Mouse (Mus musculus) liver, embryonic 11.5 days (tissue): ENCODE data around the gene Grxcr1. TPM values are rescaled to one million over a fixed set of nuclear protein-coding genes. Genes with fewer than 3 reads are reported as not detected.

Source experiments
- ATAC-seq: fragments of 200-750 bp; cut with Nextera tagmentation; replicated peaks from 2 replicates; pipeline ENCODE4 v1.8.0; 2017; ENCODE audit warnings: moderate number of reproducible peaks, mild to moderate bottlenecking, moderate TSS enrichment, moderate library complexity; ENCODE audit not compliant: low FRiP score
- DNase-seq: peaks from one replicate; pipeline ENCODE4 v3.0.0-alpha.2; 2017; ENCODE audit warnings: low spot score
- H3K27ac ChIP-seq: fragments of 300-500 bp; sonication (generic); 2 replicates; pipeline ENCODE4 v1.5.1; 2014; ENCODE audit warnings: mild to moderate bottlenecking, low read depth, low read length, control low read depth
- H3K27me3 ChIP-seq: fragments of 300-500 bp; sonication (generic); replicated peaks from 2 replicates; pipeline ENCODE4 v1.6.1; 2014; ENCODE audit warnings: low read length, mixed read lengths; ENCODE audit not compliant: control insufficient read depth, insufficient read depth
- H3K36me3 ChIP-seq: fragments of 300-500 bp; sonication (generic); 2 replicates; pipeline ENCODE4 v1.6.1; 2014; ENCODE audit warnings: mild to moderate bottlenecking, low read length, moderate library complexity, mixed read lengths; ENCODE audit not compliant: control insufficient read depth, insufficient read depth
- H3K4me1 ChIP-seq: fragments of 300-500 bp; sonication (generic); replicated peaks from 2 replicates; pipeline ENCODE4 v1.6.1; 2014; ENCODE audit warnings: low read length, mixed read lengths; ENCODE audit not compliant: control insufficient read depth, insufficient read depth
- H3K4me2 ChIP-seq: fragments of 300-500 bp; sonication (generic); 2 replicates; pipeline ENCODE4 v1.6.1; 2014; ENCODE audit warnings: mild to moderate bottlenecking, control low read depth, moderate library complexity
- H3K4me3 ChIP-seq: fragments of 300-500 bp; sonication (generic); 2 replicates; pipeline ENCODE4 v1.5.1; 2014; ENCODE audit warnings: low read depth, low read length, control low read depth
- H3K9ac ChIP-seq: fragments of 300-500 bp; sonication (generic); 2 replicates; pipeline ENCODE4 v1.6.1; 2014; ENCODE audit warnings: low read depth, low read length, control low read depth
- H3K9me3 ChIP-seq: fragments of 300-500 bp; sonication (generic); 2 replicates; pipeline ENCODE4 v1.6.1; 2016; ENCODE audit warnings: low read length, inconsistent platforms, mixed read lengths; ENCODE audit not compliant: control insufficient read depth
- WGBS: fragments of 180-500 bp; shearing (Covaris S2); extraction: QIAGEN DNeasy Blood & Tissue Kit; methylation state at CpG from one replicate; pipeline ENCODE4 v1.1.7; 2014; 5-methylcytosine and 5-hydroxymethylcytosine counted together
- polyA plus RNA-seq: library from polyadenylated mRNA; unstranded; fragments of >200 nt; fragmentation: Nextera tagmentation; extraction: Ambion mirVana; gene quantifications from 2 replicates; pipeline ENCODE4 v1.2.1, GENCODE M21; 2014

The Grxcr1 gene
- polyA plus RNA-seq = not detected in 2 replicates

DNA sequence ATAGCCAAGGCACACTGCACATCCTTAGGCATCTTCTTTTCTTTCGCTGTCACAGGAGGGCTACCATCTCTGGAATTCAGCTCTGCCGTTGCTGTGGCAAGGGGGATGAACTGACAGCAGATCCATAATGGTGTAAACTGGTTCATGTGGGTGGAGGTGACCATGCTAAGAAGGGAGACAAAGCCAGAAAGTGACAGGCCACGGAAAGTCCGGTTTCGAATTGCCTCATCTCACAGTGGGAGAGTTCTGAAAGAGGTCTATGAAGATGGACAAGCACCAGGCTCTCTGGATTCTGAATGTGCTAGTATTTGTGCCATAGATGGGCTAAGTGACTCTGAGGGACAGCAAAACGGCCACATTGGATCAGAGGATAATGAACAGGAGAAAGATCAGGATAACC lies at the start of gene Grxcr1:
TSS of gene Grxcr1 (plus strand) at position 92 of the 400 bp plus-strand sequence.
- H3K4me3 ChIP-seq = no peak within 1 kb of the TSS
- H3K9me3 ChIP-seq = no peaks in the 10 kb centered on the region
- no peak within 1 kb of the TSS for H3K4me2 ChIP-seq
- no peaks in the 10 kb centered on the region for H3K27me3 ChIP-seq
- no peak for ATAC-seq
- no peaks in the 10 kb centered on the region for H3K36me3 ChIP-seq
- H3K4me1 ChIP-seq = no peaks in the 10 kb centered on the region
- no peak for DNase-seq
- no peak within 1 kb of the TSS for H3K9ac ChIP-seq
- 85% methylated on average over 6 of the region's 6 CpGs for WGBS
- no peak within 1 kb of the TSS for H3K27ac ChIP-seq

DNA sequence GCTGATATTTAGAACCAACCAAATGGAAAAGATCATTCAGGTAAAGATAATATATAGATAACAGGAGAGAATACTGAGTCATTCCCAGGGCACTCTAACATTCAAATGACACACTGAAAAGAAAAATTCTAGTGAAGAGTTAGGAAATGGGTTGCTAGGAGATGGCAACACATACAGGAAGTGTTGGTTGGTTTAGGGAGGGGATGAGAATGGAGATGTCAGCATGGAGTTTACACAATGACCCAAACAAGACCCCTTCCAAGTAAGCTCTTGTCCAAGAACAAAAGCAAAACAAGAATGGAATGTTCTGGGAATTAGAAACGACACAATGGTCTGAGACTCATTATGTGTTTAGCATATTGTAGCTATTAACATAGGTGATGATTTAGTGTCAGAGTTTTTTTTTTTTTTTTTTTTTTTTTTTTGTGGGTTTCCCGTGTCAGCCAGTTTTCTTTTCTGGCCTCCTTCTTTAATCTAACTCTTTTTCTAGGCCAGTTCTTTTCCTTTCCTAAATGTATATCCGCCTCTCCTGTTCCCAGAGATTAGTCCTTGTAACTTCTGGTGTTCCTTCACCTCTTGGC lies 49.6 kb upstream of the Grxcr1 start:
- H3K27me3 ChIP-seq = no peaks in the 10 kb centered on the region
- no peak overlapping the region for H3K9ac ChIP-seq
- H3K4me1 ChIP-seq = no peaks in the 10 kb centered on the region
- no peak overlapping the region for H3K27ac ChIP-seq
- ATAC-seq (no peak), DNase-seq (no peak)
- H3K9me3 ChIP-seq = no peaks in the 10 kb centered on the region
- H3K4me2 ChIP-seq = no peak overlapping the region
- 58% methylated on average over 3 of the region's 3 CpGs for WGBS
- H3K36me3 ChIP-seq = no peaks in the 10 kb centered on the region
- H3K4me3 ChIP-seq = no peak overlapping the region

DNA sequence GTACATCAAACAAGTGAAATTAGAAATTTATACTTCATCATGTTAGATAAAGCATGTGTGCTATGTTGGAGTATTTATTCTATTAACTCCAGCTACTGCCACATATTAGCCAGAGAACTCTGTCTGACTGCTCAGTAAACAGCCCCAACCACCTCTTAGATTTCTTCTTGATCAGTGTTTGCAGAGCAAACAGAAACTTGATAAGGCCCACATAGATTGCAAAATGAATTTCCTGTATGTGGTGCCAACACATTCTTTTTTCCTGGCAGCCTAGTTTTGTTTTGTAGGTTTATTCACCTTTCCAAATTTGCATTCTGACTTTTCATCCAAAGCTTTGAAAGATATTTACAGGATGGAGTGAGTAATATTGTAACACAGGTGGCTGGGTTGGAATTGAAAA lies 41.2 kb upstream of the Grxcr1 start:
- H3K4me1 ChIP-seq = no peaks in the 10 kb centered on the region
- H3K27ac ChIP-seq = no peak overlapping the region
- no peak for DNase-seq
- no peaks in the 10 kb centered on the region for H3K36me3 ChIP-seq
- H3K9me3 ChIP-seq = no peaks in the 10 kb centered on the region
- no peak overlapping the region for H3K4me2 ChIP-seq
- no peaks in the 10 kb centered on the region for H3K27me3 ChIP-seq
- ATAC-seq = no peak
- no peak overlapping the region for H3K9ac ChIP-seq
- no peak overlapping the region for H3K4me3 ChIP-seq

DNA sequence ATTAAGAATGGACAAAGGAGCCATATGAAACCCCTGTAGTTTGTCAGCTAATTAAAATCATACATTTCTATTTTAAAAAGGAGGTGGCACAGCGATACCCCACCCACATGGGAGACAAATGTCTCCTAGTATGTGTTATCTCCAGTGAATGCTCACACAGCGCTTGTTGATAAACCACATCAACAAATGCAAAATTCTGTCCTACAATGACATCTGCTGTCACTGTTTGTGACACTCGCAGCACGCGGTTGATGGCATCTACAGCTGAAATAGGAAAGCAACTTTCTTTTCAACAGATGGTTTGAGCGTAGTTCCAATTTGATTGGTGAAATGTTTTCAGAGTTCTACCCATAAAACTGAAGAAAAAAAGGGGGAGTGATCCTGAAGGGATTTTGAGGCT lies 29.0 kb upstream of the Grxcr1 start:
- 77% methylated on average over 6 of the region's 6 CpGs for WGBS
- H3K4me2 ChIP-seq = no peak overlapping the region

DNA sequence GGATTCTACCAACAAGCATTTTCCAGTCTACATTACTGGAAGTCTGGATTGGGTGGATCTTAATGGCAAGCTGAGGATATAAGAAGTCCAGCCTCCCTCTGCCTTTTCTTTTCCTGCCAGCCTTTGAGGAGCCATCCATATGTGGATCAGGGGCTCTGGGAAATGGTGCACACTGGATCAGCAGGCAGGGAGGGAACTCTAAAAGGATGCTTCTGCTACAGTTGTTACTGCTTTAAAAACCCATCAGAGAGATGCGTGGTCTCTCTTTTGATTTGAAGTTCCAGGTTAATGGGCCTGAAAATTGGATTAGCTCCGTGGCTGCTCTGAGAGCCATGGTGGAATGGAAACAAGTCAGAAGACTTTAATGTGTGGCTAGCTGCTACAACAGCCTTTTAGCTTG lies 27.7 kb upstream of the Grxcr1 start:
- Histone ChIP-seq H3K4me2 (no peak overlapping the region), H3K9ac (no peak overlapping the region), H3K9me3 (no peaks in the 10 kb centered on the region), H3K36me3 (no peaks in the 10 kb centered on the region), H3K27ac (no peak overlapping the region), H3K4me1 (no peaks in the 10 kb centered on the region), H3K4me3 (no peak overlapping the region), H3K27me3 (no peaks in the 10 kb centered on the region)
- DNase-seq = no peak
- ATAC-seq = no peak
- 56% methylated on average over 2 of the region's 2 CpGs for WGBS

More for the DNA sequence above, 29.0 kb upstream of the Grxcr1 start:
- H3K4me1 ChIP-seq = no peaks in the 10 kb centered on the region
- no peaks in the 10 kb centered on the region for H3K27me3 ChIP-seq
- ATAC-seq (no peak), DNase-seq (no peak)
- H3K4me3 ChIP-seq = no peak overlapping the region
- H3K36me3 ChIP-seq = no peaks in the 10 kb centered on the region
- H3K9me3 ChIP-seq = no peaks in the 10 kb centered on the region
- H3K9ac ChIP-seq = no peak overlapping the region
- H3K27ac ChIP-seq = no peak overlapping the region

DNA sequence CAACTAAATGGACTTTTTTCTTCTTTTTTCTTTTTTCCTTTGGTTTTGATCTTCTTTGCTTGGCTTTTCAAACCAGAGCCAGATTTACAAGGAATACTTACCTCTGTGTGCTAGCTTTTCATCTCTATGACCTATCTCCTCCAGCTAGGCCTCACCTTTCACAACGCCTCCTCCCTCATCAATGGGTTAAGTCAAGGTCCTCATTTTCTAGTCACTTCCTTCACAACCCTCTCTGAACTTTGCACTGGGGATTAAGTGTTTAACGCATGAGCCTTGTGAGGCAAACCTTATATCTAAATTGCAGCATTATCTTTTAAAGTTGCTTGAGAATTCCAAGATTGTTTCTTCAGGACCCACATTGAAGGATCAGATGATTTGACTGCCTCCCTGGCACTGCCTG lies 27.2 kb upstream of the Grxcr1 start:
- Histone ChIP-seq H3K4me3 (no peak overlapping the region), H3K27ac (no peak overlapping the region), H3K36me3 (no peaks in the 10 kb centered on the region), H3K9ac (no peak overlapping the region), H3K27me3 (no peaks in the 10 kb centered on the region), H3K9me3 (no peaks in the 10 kb centered on the region), H3K4me2 (no peak overlapping the region), H3K4me1 (no peaks in the 10 kb centered on the region)
- no peak for ATAC-seq
- no peak for DNase-seq
- 80% methylated on average over 2 of the region's 2 CpGs for whole genome bisulfite sequencing

DNA sequence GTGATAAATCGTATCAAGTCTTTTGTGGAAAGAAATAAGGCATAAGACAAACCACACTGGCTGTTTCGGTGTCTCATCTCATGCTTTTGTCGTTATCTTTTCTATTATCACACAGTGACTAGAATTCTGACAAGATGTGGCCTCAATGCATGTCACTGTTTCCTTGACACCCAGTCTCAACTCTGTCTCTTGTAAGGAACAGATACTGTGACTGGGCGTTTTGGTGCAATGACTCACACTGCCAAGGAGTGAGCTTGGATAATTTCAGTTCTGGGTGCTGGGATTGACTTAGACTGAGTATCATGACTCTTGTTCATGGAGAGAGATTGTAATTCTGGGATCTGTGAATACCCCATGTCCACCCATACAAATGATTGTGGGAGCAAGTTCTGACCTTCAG lies 24.6 kb upstream of the Grxcr1 start:
- H3K4me1 ChIP-seq = no peaks in the 10 kb centered on the region

DNA sequence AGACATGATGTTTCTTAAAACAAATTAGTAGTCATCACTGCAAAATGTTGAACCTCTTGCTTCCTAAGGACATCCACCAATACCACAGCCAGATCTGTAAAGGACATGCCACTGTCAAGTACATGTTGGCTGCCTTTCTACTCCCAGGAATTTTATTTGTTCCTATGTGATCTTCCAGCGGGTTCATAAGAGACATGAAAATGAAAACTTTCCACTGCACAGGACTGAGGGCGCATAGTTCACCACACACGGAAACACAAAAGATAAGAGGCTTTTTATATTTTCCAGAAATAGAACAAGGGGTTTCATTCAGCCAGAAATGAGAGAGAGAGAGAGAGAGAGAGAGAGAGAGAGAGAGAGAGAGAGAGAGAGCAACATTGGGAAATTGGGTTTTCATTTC lies 20.1 kb upstream of the Grxcr1 start:
- no peaks in the 10 kb centered on the region for H3K27me3 ChIP-seq
- H3K4me3 ChIP-seq = no peak overlapping the region
- no peaks in the 10 kb centered on the region for H3K36me3 ChIP-seq
- no peak overlapping the region for H3K4me2 ChIP-seq
- H3K9me3 ChIP-seq = no peaks in the 10 kb centered on the region
- H3K27ac ChIP-seq = no peak overlapping the region
- no peak for DNase-seq
- no peak overlapping the region for H3K9ac ChIP-seq
- H3K4me1 ChIP-seq = no peaks in the 10 kb centered on the region
- ATAC-seq = no peak
- 61% methylated on average over 3 of the region's 3 CpGs for whole genome bisulfite sequencing

More for the DNA sequence above, 24.6 kb upstream of the Grxcr1 start:
- 58% methylated on average over 4 of the region's 4 CpGs for WGBS
- no peak overlapping the region for H3K4me2 ChIP-seq
- no peak overlapping the region for H3K9ac ChIP-seq
- no peak overlapping the region for H3K27ac ChIP-seq
- no peaks in the 10 kb centered on the region for H3K9me3 ChIP-seq
- H3K27me3 ChIP-seq = no peaks in the 10 kb centered on the region
- ATAC-seq (no peak), DNase-seq (no peak)
- H3K36me3 ChIP-seq = no peaks in the 10 kb centered on the region
- no peak overlapping the region for H3K4me3 ChIP-seq

DNA sequence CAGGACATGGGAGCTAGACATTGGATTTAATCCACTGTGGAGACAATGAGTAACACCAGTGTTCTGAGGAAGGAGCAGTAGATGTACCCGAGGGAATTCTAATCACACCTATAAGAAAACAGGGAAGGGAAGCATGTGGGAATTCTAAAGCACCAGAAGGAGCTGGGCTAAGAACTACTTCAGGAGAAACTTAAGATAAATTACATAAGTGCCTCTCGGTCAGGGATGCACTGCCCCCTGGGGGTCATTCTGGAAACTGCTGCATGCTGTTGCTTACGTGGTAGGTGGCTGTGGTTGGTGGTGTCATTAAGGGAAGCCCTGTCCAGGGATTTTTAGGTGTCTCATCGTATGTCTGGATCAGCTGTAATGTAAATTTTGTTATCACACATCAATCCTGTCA lies 19.0 kb upstream of the Grxcr1 start:
- no peak overlapping the region for H3K9ac ChIP-seq
- H3K27ac ChIP-seq = no peak overlapping the region
- no peak overlapping the region for H3K4me3 ChIP-seq
- WGBS = 16% methylated on average over 4 of the region's 4 CpGs
- H3K36me3 ChIP-seq = no peaks in the 10 kb centered on the region
- ATAC-seq (peak; percentile 43; the same call in 1 of the 2 replicates), DNase-seq (peak; percentile 71)
- no peaks in the 10 kb centered on the region for H3K9me3 ChIP-seq
- no peaks in the 10 kb centered on the region for H3K27me3 ChIP-seq
- no peak overlapping the region for H3K4me2 ChIP-seq
- no peaks in the 10 kb centered on the region for H3K4me1 ChIP-seq
